Mouse (Mus musculus): Measurements from ENCODE around the gene Pxmp4. TPM values are rescaled to one million over a fixed set of nuclear protein-coding genes. Genes with fewer than 3 reads are reported as not detected.
A peak's percentile ranks its signal among the peaks of the same experiment; 100 is the strongest.

Pxmp4 gene
- polyA plus RNA-seq, 1 experiment from 2014 or later = 44.9 TPM

- ATAC-seq (ENCODE audit: low read depth) = no peak
- Histone ChIP-seq H3K27me3 (ENCODE audit: control insufficient read depth, insufficient read depth, low read depth, low read length) (no peaks in the 10 kb centered on the region), H3K36me3 (ENCODE audit: control insufficient read depth, insufficient read depth) (no peaks in the 10 kb centered on the region), H3K4me3 (ENCODE audit: low read depth, low read length) (no peak overlapping the region), H3K9me3 (replicated peaks; ENCODE audit: control insufficient read depth, low read length) (no peaks in the 10 kb centered on the region), H3K4me2 (ENCODE audit: low read depth, low read length) (no peak overlapping the region), H3K9ac (ENCODE audit: low read depth, low read length) (no peak overlapping the region), H3K27ac (ENCODE audit: low read length) (no peak overlapping the region), H3K4me1 (ENCODE audit: control insufficient read depth, low read depth, low read length) (peaks cover 31% of the 10 kb centered on the region)
- 85% methylated on average over 3 of the region's 3 CpGs for WGBS (ENCODE audit: insufficient replicate concordance)
These were observed 13.6 kb upstream of the Pxmp4 start for GRCm38 (mm10) chr2:154617061-154617460.

DNA sequence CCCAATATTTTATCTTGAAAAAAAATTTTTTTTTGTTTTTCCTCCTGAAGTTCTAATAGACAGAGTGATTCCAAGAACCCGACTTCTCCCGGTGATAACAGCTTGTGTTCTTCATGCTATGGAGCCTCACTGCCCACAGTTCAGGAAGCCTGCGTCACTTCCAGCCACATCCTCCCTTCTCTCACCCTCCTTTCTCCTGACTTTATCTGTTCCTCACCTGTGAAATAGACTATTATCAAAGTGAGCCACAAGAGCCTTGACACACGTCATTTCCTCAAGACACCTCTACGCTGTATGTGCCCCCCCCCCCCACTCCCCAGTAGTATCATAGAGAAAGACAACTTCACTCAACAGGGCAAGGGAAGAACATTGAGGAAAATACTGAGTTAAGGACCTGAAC lies 12.2 kb upstream of the Pxmp4 start:
- H3K4me3 ChIP-seq (ENCODE audit: low read depth, low read length) = no peak overlapping the region
- no peaks in the 10 kb centered on the region for H3K27me3 ChIP-seq (ENCODE audit: control insufficient read depth, insufficient read depth, low read depth, low read length)
- H3K36me3 ChIP-seq (ENCODE audit: control insufficient read depth, insufficient read depth) = no peaks in the 10 kb centered on the region
- no peak for ATAC-seq (ENCODE audit: low read depth)
- WGBS (ENCODE audit: insufficient replicate concordance) = 21% methylated on average over 5 of the region's 5 CpGs
- peak overlapping the region; percentile 94 for H3K4me2 ChIP-seq (ENCODE audit: low read depth, low read length)
- peaks cover 36% of the 10 kb centered on the region for H3K4me1 ChIP-seq (ENCODE audit: control insufficient read depth, low read depth, low read length)
- no peaks in the 10 kb centered on the region for H3K9me3 ChIP-seq (replicated peaks; ENCODE audit: control insufficient read depth, low read length)
- H3K9ac ChIP-seq (ENCODE audit: low read depth, low read length) = peak overlapping the region; percentile 3; the same call in 1 of the 2 replicates
- H3K27ac ChIP-seq (ENCODE audit: low read length) = peak overlapping the region; percentile 43; the same call in 1 of the 2 replicates

DNA sequence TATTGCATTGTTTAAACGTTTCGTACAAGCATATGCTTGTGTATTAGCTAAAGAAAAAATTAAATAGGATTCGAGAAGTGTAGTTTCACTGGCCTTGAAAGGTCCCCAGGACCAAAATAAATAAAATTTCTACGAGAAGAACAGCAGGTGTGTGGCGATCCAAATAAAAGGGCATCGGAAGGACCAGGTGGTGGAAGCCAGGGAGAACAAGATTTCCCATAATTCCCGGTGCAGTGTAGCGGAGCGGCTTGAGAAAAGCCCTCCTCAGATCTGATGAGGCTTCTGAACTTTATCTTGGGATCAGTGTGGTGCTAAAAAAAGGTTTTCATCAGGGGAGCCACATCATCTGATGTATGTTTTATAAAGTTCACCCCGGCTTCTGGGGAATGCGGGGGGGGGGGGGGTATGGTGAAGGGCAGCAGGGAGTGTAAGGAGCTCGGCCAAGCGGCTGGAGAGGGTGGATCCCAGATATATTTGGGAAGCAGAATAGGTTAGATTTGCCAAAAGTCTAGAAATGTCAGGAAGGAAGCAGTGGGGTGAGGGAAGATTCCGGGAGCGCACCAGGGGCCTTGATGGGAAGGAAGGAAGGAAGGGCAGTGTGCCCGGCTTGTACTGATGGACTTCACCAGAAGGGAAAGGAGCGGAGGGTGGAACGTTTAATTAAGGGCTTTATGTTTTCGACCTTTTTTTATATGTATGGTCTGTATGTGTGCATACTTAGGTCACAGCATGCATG lies 11.5 kb upstream of the Pxmp4 start:
- Histone ChIP-seq H3K4me2 (ENCODE audit: low read depth, low read length) (peak overlapping the region; percentile 94), H3K4me1 (ENCODE audit: control insufficient read depth, low read depth, low read length) (peaks cover 38% of the 10 kb centered on the region), H3K27ac (ENCODE audit: low read length) (peak overlapping the region; percentile 43; the same call in 1 of the 2 replicates), H3K27me3 (ENCODE audit: control insufficient read depth, insufficient read depth, low read depth, low read length) (no peaks in the 10 kb centered on the region), H3K4me3 (ENCODE audit: low read depth, low read length) (peak overlapping the region; percentile 24), H3K9ac (ENCODE audit: low read depth, low read length) (peak overlapping the region; percentile 3; the same call in 1 of the 2 replicates), H3K36me3 (ENCODE audit: control insufficient read depth, insufficient read depth) (no peaks in the 10 kb centered on the region), H3K9me3 (replicated peaks; ENCODE audit: control insufficient read depth, low read length) (no peaks in the 10 kb centered on the region)
- no peak for ATAC-seq (ENCODE audit: low read depth)
- WGBS (ENCODE audit: insufficient replicate concordance) = 46% methylated on average over 19 of the region's 19 CpGs

DNA sequence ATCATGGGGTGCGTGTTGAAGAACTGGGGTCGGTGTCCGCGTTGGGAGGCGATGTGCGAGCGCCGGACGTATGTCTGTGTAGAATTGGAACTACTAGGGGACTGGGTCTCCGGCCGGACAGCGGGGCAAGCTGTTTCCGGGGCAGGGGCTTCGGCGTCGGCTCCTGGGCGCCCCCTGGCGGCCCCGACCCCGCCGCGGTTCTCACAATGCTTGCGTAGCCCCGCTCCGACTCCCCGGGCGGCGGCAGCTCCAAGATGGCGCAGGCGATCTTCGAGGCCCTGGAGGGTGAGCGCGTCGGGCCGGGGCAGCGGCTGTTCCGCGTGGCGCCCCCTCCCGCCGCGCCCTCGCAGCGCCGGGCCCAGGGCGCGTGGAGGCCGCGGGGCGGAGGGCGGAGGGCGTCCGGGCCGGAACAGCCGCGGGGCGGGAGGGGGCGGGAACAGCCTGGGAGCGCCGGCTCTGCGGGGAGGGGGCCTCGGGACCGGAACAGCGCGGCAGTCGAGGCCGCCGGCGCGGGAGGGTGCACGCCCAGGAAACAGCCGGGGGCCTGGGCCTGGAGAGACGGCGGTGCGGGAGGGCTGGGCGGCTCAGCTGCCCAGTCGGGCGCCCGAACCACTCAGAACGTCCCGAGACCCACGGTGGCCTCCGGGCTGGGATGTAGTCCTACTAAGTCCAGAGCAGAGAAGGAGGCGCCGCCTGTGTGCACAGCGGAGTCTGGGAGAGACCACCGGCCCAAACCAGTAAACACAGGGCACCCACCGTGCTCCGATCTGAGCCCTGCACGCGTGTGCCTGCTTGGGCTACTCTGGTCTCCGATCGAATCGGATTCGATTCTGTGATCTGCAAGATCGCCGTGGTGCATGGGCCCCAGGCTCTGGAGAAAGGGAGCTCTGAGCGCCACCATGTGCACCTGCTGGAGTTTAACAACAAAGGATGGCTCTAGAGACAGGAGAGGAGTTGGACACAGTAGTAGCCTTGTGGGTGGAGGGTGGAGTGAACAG lies 9.9 kb upstream of the Pxmp4 start, which contains the start of the genes Zfp341 and 4930519P11Rik:
Gene Zfp341 (plus strand): TSS at position 180 of the 998 bp plus-strand sequence.
Gene 4930519P11Rik (minus strand): TSS at position 320 of the 998 bp plus-strand sequence.
- WGBS (ENCODE audit: insufficient replicate concordance) = under 1% methylated on average over 83 of the region's 98 CpGs
- ATAC-seq (ENCODE audit: low read depth) = peak; percentile 89
- peak within 1 kb of the TSS; percentile 92 for H3K27ac ChIP-seq (ENCODE audit: low read length)
- peaks cover 46% of the 10 kb centered on the region for H3K4me1 ChIP-seq (ENCODE audit: control insufficient read depth, low read depth, low read length)
- peak within 1 kb of the TSS; percentile 75 for H3K9ac ChIP-seq (ENCODE audit: low read depth, low read length)
- no peaks in the 10 kb centered on the region for H3K27me3 ChIP-seq (ENCODE audit: control insufficient read depth, insufficient read depth, low read depth, low read length)
- no peaks in the 10 kb centered on the region for H3K36me3 ChIP-seq (ENCODE audit: control insufficient read depth, insufficient read depth)
- peak within 1 kb of the TSS; percentile 94 for H3K4me2 ChIP-seq (ENCODE audit: low read depth, low read length)
- H3K9me3 ChIP-seq (replicated peaks; ENCODE audit: control insufficient read depth, low read length) = no peaks in the 10 kb centered on the region
- H3K4me3 ChIP-seq (ENCODE audit: low read depth, low read length) = peak within 1 kb of the TSS; percentile 71

GRCm38 (mm10) chr2:154609050-154609767 lies 5.7 kb upstream of the Pxmp4 start:
- no peak overlapping the region for H3K9ac ChIP-seq (ENCODE audit: low read depth, low read length)
- no peaks in the 10 kb centered on the region for H3K9me3 ChIP-seq (replicated peaks; ENCODE audit: control insufficient read depth, low read length)
- WGBS (ENCODE audit: insufficient replicate concordance) = 39% methylated on average over 10 of the region's 10 CpGs
- no peak overlapping the region for H3K4me2 ChIP-seq (ENCODE audit: low read depth, low read length)
- no peak overlapping the region for H3K4me3 ChIP-seq (ENCODE audit: low read depth, low read length)
- no peak for ATAC-seq (ENCODE audit: low read depth)
- peaks cover 37% of the 10 kb centered on the region for H3K4me1 ChIP-seq (ENCODE audit: control insufficient read depth, low read depth, low read length)
- H3K27ac ChIP-seq (ENCODE audit: low read length) = no peak overlapping the region
- H3K36me3 ChIP-seq (ENCODE audit: control insufficient read depth, insufficient read depth) = no peaks in the 10 kb centered on the region
- no peaks in the 10 kb centered on the region for H3K27me3 ChIP-seq (ENCODE audit: control insufficient read depth, insufficient read depth, low read depth, low read length)

DNA sequence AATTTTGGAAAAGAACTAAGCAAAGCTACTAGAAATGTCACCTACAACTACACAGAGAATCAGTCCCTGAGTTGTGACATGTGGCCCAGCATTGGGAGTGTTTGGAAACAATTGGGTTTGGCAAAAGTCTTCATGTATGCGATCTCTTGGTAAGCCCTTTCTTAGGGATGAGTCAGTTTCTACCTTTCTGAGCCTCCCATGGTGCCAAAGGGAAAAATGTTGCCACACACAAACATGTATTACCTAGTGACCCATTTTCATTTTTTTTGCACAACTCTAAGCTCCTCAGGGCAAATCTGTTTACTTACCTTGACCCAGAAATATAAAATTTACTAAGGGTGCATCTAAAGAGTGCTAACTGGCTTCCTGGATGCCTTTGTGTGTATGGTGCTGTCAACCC lies 3.5 kb upstream of the Pxmp4 start:
- 74% methylated on average over 1 of the region's 1 CpGs for WGBS (ENCODE audit: insufficient replicate concordance)
- H3K4me2 ChIP-seq (ENCODE audit: low read depth, low read length) = no peak overlapping the region
- H3K4me1 ChIP-seq (ENCODE audit: control insufficient read depth, low read depth, low read length) = peaks cover 32% of the 10 kb centered on the region
- H3K4me3 ChIP-seq (ENCODE audit: low read depth, low read length) = no peak overlapping the region
- no peaks in the 10 kb centered on the region for H3K27me3 ChIP-seq (ENCODE audit: control insufficient read depth, insufficient read depth, low read depth, low read length)
- no peaks in the 10 kb centered on the region for H3K36me3 ChIP-seq (ENCODE audit: control insufficient read depth, insufficient read depth)
- no peaks in the 10 kb centered on the region for H3K9me3 ChIP-seq (replicated peaks; ENCODE audit: control insufficient read depth, low read length)
- ATAC-seq (ENCODE audit: low read depth) = no peak
- no peak overlapping the region for H3K27ac ChIP-seq (ENCODE audit: low read length)
- H3K9ac ChIP-seq (ENCODE audit: low read depth, low read length) = no peak overlapping the region

DNA sequence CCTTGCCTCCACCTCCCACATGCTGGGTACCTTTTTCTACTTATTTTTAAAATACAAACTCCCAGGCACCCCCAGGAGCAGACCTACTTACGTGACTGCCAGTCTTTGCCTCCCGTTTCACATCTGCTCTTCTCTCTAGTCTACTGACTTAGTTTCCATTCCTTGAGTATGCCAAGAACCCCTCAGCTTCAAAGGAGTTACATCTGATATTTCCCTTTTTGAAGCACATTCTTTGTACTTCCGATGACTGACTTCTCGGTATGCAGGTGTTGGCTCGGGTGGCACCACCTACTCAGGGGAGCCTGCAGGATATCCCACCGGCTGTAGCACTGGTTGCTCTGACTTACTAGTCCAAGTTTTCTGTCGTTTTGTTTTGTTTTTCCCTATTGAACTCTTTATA lies 648 bp upstream of the Pxmp4 start:
- Histone ChIP-seq H3K9me3 (replicated peaks; ENCODE audit: control insufficient read depth, low read length) (no peaks in the 10 kb centered on the region), H3K27me3 (ENCODE audit: control insufficient read depth, insufficient read depth, low read depth, low read length) (no peaks in the 10 kb centered on the region), H3K36me3 (ENCODE audit: control insufficient read depth, insufficient read depth) (no peaks in the 10 kb centered on the region), H3K27ac (ENCODE audit: low read length) (peak overlapping the region; percentile 92), H3K9ac (ENCODE audit: low read depth, low read length) (peak overlapping the region; percentile 73), H3K4me3 (ENCODE audit: low read depth, low read length) (peak overlapping the region; percentile 62), H3K4me2 (ENCODE audit: low read depth, low read length) (peak overlapping the region; percentile 96), H3K4me1 (ENCODE audit: control insufficient read depth, low read depth, low read length) (peaks cover 23% of the 10 kb centered on the region)
- 12% methylated on average over 7 of the region's 7 CpGs for WGBS (ENCODE audit: insufficient replicate concordance)
- ATAC-seq (ENCODE audit: low read depth) = no peak

DNA sequence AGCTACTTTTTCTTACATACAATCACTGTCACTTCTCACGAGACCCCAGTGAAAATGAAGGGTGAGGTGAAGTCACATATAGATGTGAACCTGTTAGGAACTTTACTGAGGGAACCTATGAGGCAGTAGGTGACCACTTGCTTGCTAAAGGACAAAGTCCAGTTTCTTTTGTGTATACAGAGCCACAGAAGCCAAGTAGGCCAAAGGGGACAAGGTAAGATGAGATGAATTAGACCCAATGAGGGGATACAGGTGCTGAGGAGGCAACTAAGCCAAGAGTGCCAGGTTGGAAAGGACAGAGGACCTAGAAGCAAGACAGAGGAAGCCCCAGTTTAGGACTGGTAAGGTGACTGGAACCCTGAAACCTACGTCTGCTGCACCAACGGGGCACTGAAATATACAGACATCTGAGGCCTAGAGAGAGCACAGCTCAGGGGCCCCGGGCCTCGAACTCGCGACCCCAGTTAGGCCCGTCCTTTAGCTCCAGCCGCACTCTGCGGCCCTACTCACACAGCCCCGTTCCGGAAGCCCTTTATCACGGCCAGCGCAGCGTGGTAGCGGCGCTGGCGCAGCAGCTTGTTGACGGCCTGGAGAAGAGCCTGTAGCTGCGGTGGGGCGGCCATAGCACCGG lies 386 bp downstream of the Pxmp4 start:
- ATAC-seq (ENCODE audit: low read depth) = no peak
- WGBS (ENCODE audit: insufficient replicate concordance) = 6% methylated on average over 22 of the region's 22 CpGs
- Histone ChIP-seq H3K36me3 (ENCODE audit: control insufficient read depth, insufficient read depth) (no peaks in the 10 kb centered on the region), H3K4me3 (ENCODE audit: low read depth, low read length) (peak overlapping the region; percentile 75), H3K4me1 (ENCODE audit: control insufficient read depth, low read depth, low read length) (peaks cover 19% of the 10 kb centered on the region), H3K9ac (ENCODE audit: low read depth, low read length) (peak overlapping the region; percentile 86), H3K27me3 (ENCODE audit: control insufficient read depth, insufficient read depth, low read depth, low read length) (no peaks in the 10 kb centered on the region), H3K4me2 (ENCODE audit: low read depth, low read length) (peak overlapping the region; percentile 74), H3K27ac (ENCODE audit: low read length) (peak overlapping the region; percentile 89), H3K9me3 (replicated peaks; ENCODE audit: control insufficient read depth, low read length) (no peaks in the 10 kb centered on the region)

Data from liver, embryonic 16.5 days (tissue).